Mouse (Mus musculus) lung, adult 2 months (tissue): Measurements from ENCODE around the gene Rph3a.

Experiments used
- CTCF ChIP-seq: fragments of 200-500 bp; IDR thresholded peaks from 2 replicates; pipeline ENCODE4 v1.5.1; 2011; ENCODE audit warnings: mild to moderate bottlenecking, low read length, control low read depth; ENCODE audit not compliant: insufficient read depth
- POLR2A ChIP-seq: fragments of 200-500 bp; IDR thresholded peaks from 2 replicates; pipeline ENCODE4 v1.6.1; 2011; ENCODE audit warnings: low read depth, mild to moderate bottlenecking, control low read depth, low read length, borderline replicate concordance; ENCODE audit errors: extremely low read depth

GRCm38 (mm10) chr5:120968799-120969198 is 41.1 kb downstream of the Rph3a start:
- TF ChIP-seq CTCF (no peak), POLR2A (no peak)
